Mouse (Mus musculus) megakaryocyte, adult 5-6 weeks (primary cell): ENCODE data around the gene Cym. TPM values are rescaled to one million over a fixed set of nuclear protein-coding genes. Genes with fewer than 3 reads are reported as not detected.

Source experiments
- ATAC-seq: 2 replicates; pipeline ENCODE4 v1.8.0; 2016; ENCODE audit warnings: mild to moderate bottlenecking, inconsistent platforms; ENCODE audit not compliant: poor library complexity, severe bottlenecking
- total RNA-seq, 2 experiments: library from RNA; stranded (forward) in 1 of 2; stranded (reverse) in 1 of 2; fragments of 153-499, 151-499 nt in 1 of 2; fragments of 221-1000, 200-1000 nt in 1 of 2; gene quantifications; 2 replicates each; pipeline versions ENCODE4 v1.2.3 to v1.2.4; 2015 to 2017

The Cym gene
- total RNA-seq, 2 experiments from 2014 or later, result 0.74 TPM; not detected in 1

DNA sequence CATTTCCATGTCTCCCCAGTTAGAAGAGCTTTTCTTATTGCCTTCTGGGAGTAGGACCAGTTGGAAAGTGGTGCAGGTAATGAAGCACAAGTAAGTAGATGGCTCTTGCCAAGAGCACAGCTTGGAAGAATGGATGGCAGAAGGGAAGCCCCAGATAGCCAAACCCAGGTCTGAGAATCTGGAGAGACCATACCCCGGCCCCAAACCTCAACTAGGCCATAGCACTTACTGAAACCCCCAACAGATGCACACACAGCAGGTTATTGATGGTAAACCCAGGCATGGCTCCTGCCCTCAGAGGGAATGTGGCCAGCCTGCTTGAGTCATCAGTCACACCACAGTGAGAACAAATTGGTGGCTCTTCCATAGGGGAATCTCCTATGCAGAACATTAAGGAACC, 49.0 kb downstream of the Cym start:
- ATAC-seq, result no peak

DNA sequence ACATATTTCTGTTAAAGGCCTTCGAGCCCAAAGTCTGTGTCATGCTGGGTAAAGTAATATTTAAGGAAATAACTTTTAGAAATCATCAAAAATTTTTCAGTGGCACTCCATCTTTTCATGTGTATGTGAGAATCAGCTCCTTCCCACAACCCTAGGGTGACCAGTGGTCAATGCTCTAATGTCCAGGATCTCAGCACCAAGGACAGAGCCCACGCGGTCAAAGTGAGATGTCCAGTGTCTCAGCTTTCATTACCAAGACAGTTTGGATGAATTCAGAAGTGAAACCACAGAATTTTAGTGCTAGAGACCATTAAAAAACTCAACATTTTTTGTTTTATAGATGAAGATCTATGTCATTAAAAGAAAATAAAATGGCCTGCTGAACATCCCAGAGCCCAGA, 49.6 kb downstream of the Cym start:
- no peak for ATAC-seq

DNA sequence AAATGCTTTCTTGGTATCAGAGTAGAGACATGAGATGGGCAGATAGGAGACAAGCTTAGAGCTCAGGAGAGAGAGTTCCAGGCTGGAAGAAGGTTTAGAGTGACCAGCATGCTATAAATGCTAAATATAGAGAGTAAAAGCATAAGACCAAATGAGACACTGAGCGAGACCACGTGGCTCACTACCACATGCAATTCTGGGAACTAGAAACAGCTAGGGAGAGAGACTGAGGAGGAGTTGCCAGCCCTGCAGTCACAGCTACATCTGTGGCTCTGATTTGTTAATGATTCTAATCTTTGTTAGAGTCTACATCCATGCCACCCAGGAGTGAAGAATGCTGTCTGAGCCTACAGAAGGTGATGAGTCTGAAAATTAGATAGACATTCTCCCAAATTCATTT, 52.0 kb downstream of the Cym start:
- ATAC-seq, result no peak

DNA sequence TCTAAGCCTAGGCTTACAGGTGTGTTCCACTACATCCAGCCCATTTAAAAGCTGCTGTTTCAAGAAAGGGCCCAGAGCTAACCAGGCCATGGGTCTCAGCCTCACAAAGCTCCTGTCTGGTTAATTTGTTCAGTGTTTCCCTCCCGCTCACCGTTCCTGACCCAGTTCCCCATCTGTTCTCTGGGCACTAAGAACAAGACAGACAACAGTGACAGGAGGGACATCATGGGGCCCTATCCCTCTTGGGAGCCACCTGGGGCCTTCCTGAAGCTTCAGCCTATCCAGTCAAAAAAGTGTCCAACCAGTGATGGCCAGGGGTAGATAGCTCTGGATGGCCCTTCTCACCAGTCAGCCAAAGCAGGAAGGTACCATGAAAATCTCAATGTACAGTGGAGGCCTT, 58.8 kb downstream of the Cym start:
- no peak for ATAC-seq

Other genes with a start within 250 kb of the Cym start
- gene Kcna3, start 185.6 kb downstream of the Cym start, total RNA-seq (2015), result 13.3 and 17.4 TPM in 2 replicates
- 5.6 and 6.9 TPM in 2 replicates for gene Kcna3, start 185.6 kb downstream of the Cym start, total RNA-seq (2017)
- gene Kcna2, start 120.6 kb downstream of the Cym start, total RNA-seq (2015), result under 0.01 and 0.07 TPM in 2 replicates
- 0.04 TPM in 1 of 2 replicates, not detected in the other for gene Kcna2, start 120.6 kb downstream of the Cym start, total RNA-seq (2017)
- gene Kcna10, start 38.7 kb downstream of the Cym start, total RNA-seq (2015), result not detected in 2 replicates
- not detected in 2 replicates for gene Kcna10, start 38.7 kb downstream of the Cym start, total RNA-seq (2017)
- not detected in 2 replicates for gene A630076J17Rik, start 8.9 kb upstream of the Cym start, total RNA-seq (2015)
- not detected in 2 replicates for gene A630076J17Rik, start 8.9 kb upstream of the Cym start, total RNA-seq (2017)
- not detected in 2 replicates for gene Prok1, start 18.0 kb upstream of the Cym start, total RNA-seq (2015)
- gene Prok1, start 18.0 kb upstream of the Cym start, total RNA-seq (2017), result not detected in 2 replicates
- gene Lamtor5, start 57.1 kb upstream of the Cym start, total RNA-seq (2015), result 194 and 214 TPM in 2 replicates
- gene Lamtor5, start 57.1 kb upstream of the Cym start, total RNA-seq (2017), result 72.6 and 72.9 TPM in 2 replicates
- 0.07 and 0.36 TPM in 2 replicates for gene Slc16a4, start 69.5 kb upstream of the Cym start, total RNA-seq (2015)
- gene Slc16a4, start 69.5 kb upstream of the Cym start, total RNA-seq (2017), result 0.18 TPM in 1 of 2 replicates, not detected in the other
- 38.8 and 40.8 TPM in 2 replicates for gene Rbm15, start 111.9 kb upstream of the Cym start, total RNA-seq (2015)
- gene Rbm15, start 111.9 kb upstream of the Cym start, total RNA-seq (2017), result 28.6 and 31.3 TPM in 2 replicates
- not detected in 2 replicates for gene Kcnc4, start 237.8 kb upstream of the Cym start, total RNA-seq (2015)
- not detected in 2 replicates for gene Kcnc4, start 237.8 kb upstream of the Cym start, total RNA-seq (2017)